Comparison of ENCODE assay signal across 14 mouse cellular contexts in the genomic region with DNA sequence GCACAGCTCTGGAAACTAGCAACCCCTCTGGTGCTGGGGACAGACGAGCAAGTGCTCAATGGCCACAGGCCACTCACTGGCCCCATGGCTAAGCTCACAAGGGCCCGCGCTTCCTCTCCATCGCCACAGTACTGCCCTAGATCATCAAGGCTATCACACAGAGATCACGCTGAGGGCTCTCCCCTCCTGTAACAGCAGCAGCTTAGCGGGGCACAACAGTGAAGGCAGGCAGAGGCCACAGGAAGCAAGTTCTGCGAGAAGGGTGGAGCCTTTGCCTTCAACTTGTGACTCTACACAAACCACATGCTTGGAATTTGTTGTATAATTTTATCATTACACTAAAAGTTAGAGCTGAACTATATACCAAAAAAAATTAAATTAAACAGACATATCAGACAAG. TPM values are rescaled to one million over a fixed set of nuclear protein-coding genes. Genes with fewer than 3 reads are reported as not detected.
DNase-seq lines count a peak whose midpoint lies in the region; ATAC-seq and TF ChIP-seq lines count a peak whose summit lies in the region.
"Had no signal": no experiment of that assay in that cellular context is flagged by ENCODE, and none has a peak within 500 bp of the region (broad histone marks: within the 10 kb centered on the region; RNA-seq: fewer than 3 reads in every experiment).

No protein-coding gene starts in this region.

- 0 out of 2 replicates have a peak overlapping the region, but pooled peaks have one; percentile 4 for H3K27ac ChIP-seq in heart, embryonic 11.5 days (ENCODE audit: low read depth, low read length)
- peak overlapping the region; percentile 8; the same call in 1 of the 2 replicates for H3K27ac ChIP-seq in lung, postnatal 0 days (ENCODE audit: low read length)

- no peak for ATAC-seq in heart, embryonic 11.5 days (replicated peaks; ENCODE audit: insufficient number of reproducible peaks, low FRiP score, low TSS enrichment)
- ATAC-seq in lung, postnatal 0 days: peak; percentile 49
- ATAC-seq in hematopoietic stem cell, adult 5-6 weeks (replicated peaks in 1 of 2; ENCODE audit: insufficient read depth in 1 of 2, low FRiP score in 2 of 2, low TSS enrichment in 1 of 2, low read depth in 1 of 2, poor library complexity in 2 of 2, severe bottlenecking in 2 of 2): peak; percentile 67 to 80
- ATAC-seq in megakaryocyte, adult 5-6 weeks (ENCODE audit: poor library complexity, severe bottlenecking): 0 out of 2 replicates have a peak, but pooled peaks have one; percentile 7
- ATAC-seq: Patski had no signal

- H3K9ac ChIP-seq in heart, embryonic 11.5 days (ENCODE audit: low read depth, low read length): no peak overlapping the region
- no peak overlapping the region for H3K9ac ChIP-seq in lung, postnatal 0 days (replicated peaks; ENCODE audit: low read depth)
- H3K9ac ChIP-seq: hindbrain, embryonic 12.5 days had no signal

- H3K36me3 ChIP-seq in heart, embryonic 11.5 days (ENCODE audit: control insufficient read depth, insufficient read depth, low read length): no peaks in the 10 kb centered on the region
- no peaks in the 10 kb centered on the region for H3K36me3 ChIP-seq in lung, postnatal 0 days (ENCODE audit: insufficient read depth, low read length)
- H3K36me3 ChIP-seq: hindbrain, embryonic 12.5 days had no signal

- H3K27me3 ChIP-seq in heart, embryonic 11.5 days (ENCODE audit: control insufficient read depth, insufficient read depth, low read length): no peaks in the 10 kb centered on the region
- no peaks in the 10 kb centered on the region for H3K27me3 ChIP-seq in lung, postnatal 0 days (replicated peaks; ENCODE audit: insufficient read depth, low read length)
- H3K27me3 ChIP-seq: hindbrain, embryonic 12.5 days; Patski had no signal

- peaks cover 27% of the 10 kb centered on the region for H3K4me1 ChIP-seq in heart, embryonic 11.5 days (ENCODE audit: control insufficient read depth, insufficient read depth, low read length)
- H3K4me1 ChIP-seq in lung, postnatal 0 days (ENCODE audit: insufficient read depth, low read depth, low read length): peaks cover 10% of the 10 kb centered on the region

- H3K4me2 ChIP-seq in heart, embryonic 11.5 days: no peak overlapping the region
- H3K4me2 ChIP-seq in lung, postnatal 0 days (replicated peaks; ENCODE audit: low read depth, low read length): no peak overlapping the region
- H3K4me2 ChIP-seq: hindbrain, embryonic 12.5 days had no signal

- no peak for TF ChIP-seq CTCF in lung, postnatal 0 days (IDR thresholded peaks at IDR 0.05)

- no peaks in the 10 kb centered on the region for H3K9me3 ChIP-seq in heart, embryonic 11.5 days (replicated peaks; ENCODE audit: control insufficient read depth, low read length)
- H3K9me3 ChIP-seq in lung, postnatal 0 days (ENCODE audit: low read length): no peaks in the 10 kb centered on the region
- H3K9me3 ChIP-seq: hindbrain, embryonic 12.5 days had no signal

- no peak for TF ChIP-seq EP300 in lung, postnatal 0 days (IDR thresholded peaks at IDR 0.05)

- DNase-seq in heart, adult 18-20 months: no peak
- DNase-seq in lung, postnatal 0 days (ENCODE audit: low spot score): no peak
- no peak for DNase-seq in lung, adult 18-20 months
- DNase-seq in left cerebral cortex, adult 18-20 months (ENCODE audit: low spot score in 2 of 2): no peak
- DNase-seq in adrenal gland, postnatal 4 days (ENCODE audit: low spot score in 2 of 2): no peak
- DNase-seq: B cell, adult 2 months; cerebellum, postnatal 14 days; midbrain, embryonic 14.5 days; spleen, adult 18-20 months had no signal

- 44% methylated on average over 7 of the region's 7 CpGs for WGBS in heart, embryonic 11.5 days (ENCODE audit: insufficient replicate concordance)
- WGBS in lung, postnatal 0 days: 37% methylated on average over 7 of the region's 7 CpGs

- H3K4me3 ChIP-seq in heart, embryonic 11.5 days (ENCODE audit: low read depth, low read length): no peak overlapping the region
- H3K4me3 ChIP-seq in lung, postnatal 0 days (ENCODE audit: low read depth, low read length): no peak overlapping the region
- H3K4me3 ChIP-seq: hindbrain, embryonic 12.5 days had no signal

RNA-seq across cellular contexts. Expression of a gene that starts 46.0 kb away (rescaled TPM):
- 10.3 and 12.2 TPM in 2 replicates for polyA plus RNA-seq in heart, embryonic 11.5 days (2014; fragmentation: Nextera tagmentation; extraction: Ambion mirVana)
- total RNA-seq in heart, adult 18-20 months (2021): 10 to 100 TPM; 10.2 to 10.9 TPM
- 8.0 and 8.2 TPM in 2 replicates for polyA plus RNA-seq in lung, postnatal 0 days (2015; fragmentation: Nextera tagmentation; extraction: Ambion mirVana)
- total RNA-seq in hematopoietic stem cell, adult 5-6 weeks (2017): 9.2 and 12.6 TPM in 2 replicates
- total RNA-seq in megakaryocyte, adult 5-6 weeks (2015): 8.1 and 9.8 TPM in 2 replicates
- total RNA-seq in megakaryocyte, adult 5-6 weeks (2017): 4.6 and 5.1 TPM in 2 replicates
- 10 to 100 TPM; 22.5 to 23.2 TPM for total RNA-seq in left cerebral cortex, adult 18-20 months (2021)
- 10 to 100 TPM; 22.2 to 22.7 TPM for total RNA-seq in adrenal gland, postnatal 4 days (2021)
